Mouse (Mus musculus): ENCODE results near the gene Slc25a39.

DNA sequence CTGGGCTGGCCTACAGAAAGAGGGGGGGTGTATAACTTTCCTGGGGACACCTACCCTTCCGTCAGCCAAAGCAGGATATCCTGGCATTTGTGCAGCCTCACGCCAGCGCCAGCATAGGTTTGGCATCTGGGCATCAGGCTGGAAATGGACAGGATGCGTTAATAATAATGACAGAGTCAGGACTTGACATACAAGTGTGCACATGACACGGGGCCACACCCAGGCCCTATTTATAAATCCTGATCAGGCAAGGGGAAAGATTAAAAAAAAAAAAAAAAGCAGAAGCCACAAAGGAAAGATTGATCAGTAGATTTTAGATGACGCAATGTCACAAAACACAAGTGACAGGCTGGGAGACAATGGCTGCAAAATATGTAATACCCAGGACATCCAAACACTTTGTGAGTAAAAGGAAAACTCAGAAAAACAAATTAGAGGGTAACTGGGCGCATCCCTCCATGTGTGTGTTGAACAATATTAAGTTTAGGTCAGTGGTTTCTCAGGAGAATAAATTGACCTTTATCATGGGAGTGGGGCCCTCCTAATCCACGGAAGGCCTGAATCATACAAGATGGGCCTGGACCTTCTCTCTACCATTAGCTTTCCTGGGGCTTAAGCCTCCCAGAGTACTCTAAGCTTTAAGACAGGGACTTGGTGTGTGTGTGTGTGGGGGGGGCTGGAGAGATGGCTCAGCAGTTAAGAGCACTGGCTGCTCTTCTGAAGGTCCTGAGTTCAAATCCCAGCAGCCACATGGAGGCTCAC lies 18.0 kb upstream of the Slc25a39 start:
- TF ChIP-seq POLR2A (IDR thresholded peaks at IDR 0.05; ENCODE audit: control insufficient read depth, low read depth, low read length) (no peak), CTCF (IDR thresholded peaks at IDR 0.05; ENCODE audit: control insufficient read depth, insufficient read depth, insufficient replicate concordance, low read depth, low read length) (no peak)

Measured in testis, adult 2 months (tissue).